Mouse (Mus musculus): Measurements from ENCODE around the gene Tbc1d10c.

DNA sequence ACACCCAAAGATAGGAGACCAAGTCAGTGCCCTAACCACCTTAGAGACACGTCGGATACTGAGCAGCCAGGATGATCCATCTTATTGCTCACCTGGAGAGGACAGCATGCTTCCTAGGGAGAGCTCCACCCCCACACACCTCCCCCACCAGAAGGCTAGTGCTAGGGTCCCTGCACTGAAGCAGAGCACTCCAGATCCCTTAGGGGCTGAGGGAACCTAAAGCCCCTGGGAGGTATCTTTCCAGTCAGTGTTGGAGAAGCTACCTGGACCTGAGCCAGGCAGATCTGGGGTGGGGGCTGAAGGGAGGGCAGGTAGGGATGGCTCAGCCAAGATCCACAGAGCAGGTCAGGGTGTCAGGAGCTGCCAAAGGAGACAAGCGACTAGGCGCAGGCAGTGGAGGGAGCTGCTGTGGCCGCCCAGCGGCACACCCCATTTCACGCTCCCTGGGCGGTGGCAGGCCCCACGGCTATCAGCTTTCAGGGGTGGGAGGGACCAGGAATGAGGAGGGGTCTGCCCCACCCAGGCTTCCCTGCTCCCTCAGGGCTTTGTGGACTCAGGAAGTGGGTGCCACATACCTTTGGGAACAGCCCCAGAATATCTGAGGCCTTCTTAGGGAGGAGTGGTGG is 38.5 kb upstream of the Tbc1d10c start:
- no peak for TF ChIP-seq CTCF (conservative IDR thresholded peaks at IDR 0.05; ENCODE audit: low read length)
- TF ChIP-seq NANOG (IDR thresholded peaks at IDR 0.05; ENCODE audit: borderline replicate concordance, low read length), result no peak
